Mouse (Mus musculus): ENCODE measurements at regions not wholly inside any gene's neighbourhood (a gene's known extent, or its start where the extent isn't known, plus 50 kb on each side); places are given as distances from the start of the nearest gene placed in this dataset.

GRCm38 (mm10) chr9:68072624-68073023 lies 232.4 kb downstream of the Vps13c start:
- Histone ChIP-seq H3K9me3 (ENCODE audit: control insufficient read depth, low read depth, low read length) (no peaks in the 10 kb centered on the region), H3K4me3 (ENCODE audit: low read depth, low read length) (no peak overlapping the region), H3K9ac (replicated peaks; ENCODE audit: low read depth, low read length) (no peak overlapping the region), H3K27ac (ENCODE audit: low read length) (no peak overlapping the region), H3K36me3 (ENCODE audit: control insufficient read depth, insufficient read depth, low read length) (no peaks in the 10 kb centered on the region), H3K4me2 (replicated peaks; ENCODE audit: low read depth, low read length) (no peak overlapping the region), H3K4me1 (ENCODE audit: control insufficient read depth, insufficient read depth, low read length) (no peaks in the 10 kb centered on the region), H3K27me3 (ENCODE audit: control insufficient read depth, insufficient read depth, low read length) (no peaks in the 10 kb centered on the region)
- 90% methylated on average over 4 of the region's 4 CpGs for WGBS
- no peak for ATAC-seq (ENCODE audit: insufficient number of reproducible peaks, insufficient read depth, low FRiP score, low read depth)

DNA sequence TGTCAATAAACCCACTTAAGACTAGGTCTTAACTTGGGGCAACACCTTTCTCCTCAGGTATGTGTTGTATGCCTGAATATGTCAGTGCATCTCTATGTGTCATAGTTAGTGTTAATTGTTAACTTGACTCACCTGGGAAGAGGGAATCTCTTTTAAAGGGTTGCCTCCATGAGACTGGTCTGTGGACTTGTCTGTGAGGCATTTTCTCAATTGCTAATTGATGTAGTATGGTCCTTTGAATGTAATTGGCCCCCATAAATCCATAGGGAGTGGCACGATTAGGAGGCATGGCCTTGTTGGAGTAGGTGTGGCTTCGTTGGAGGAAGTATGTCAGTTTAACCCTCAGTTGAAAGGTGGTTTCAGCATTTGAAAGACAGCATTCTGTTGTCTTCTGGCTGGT lies 237.1 kb downstream of the Vps13c start:
- Histone ChIP-seq H3K27ac (ENCODE audit: low read length) (no peak overlapping the region), H3K27me3 (ENCODE audit: control insufficient read depth, insufficient read depth, low read length) (no peaks in the 10 kb centered on the region), H3K4me1 (ENCODE audit: control insufficient read depth, insufficient read depth, low read length) (no peaks in the 10 kb centered on the region), H3K4me3 (ENCODE audit: low read depth, low read length) (no peak overlapping the region), H3K36me3 (ENCODE audit: control insufficient read depth, insufficient read depth, low read length) (no peaks in the 10 kb centered on the region), H3K9ac (replicated peaks; ENCODE audit: low read depth, low read length) (no peak overlapping the region), H3K9me3 (ENCODE audit: control insufficient read depth, low read depth, low read length) (no peaks in the 10 kb centered on the region), H3K4me2 (replicated peaks; ENCODE audit: low read depth, low read length) (no peak overlapping the region)
- no peak for ATAC-seq (ENCODE audit: insufficient number of reproducible peaks, insufficient read depth, low FRiP score, low read depth)
- 72% methylated on average over 2 of the region's 2 CpGs for WGBS

- Histone ChIP-seq H3K9me3 (ENCODE audit: control insufficient read depth, low read depth, low read length) (no peaks in the 10 kb centered on the region), H3K27me3 (ENCODE audit: control insufficient read depth, insufficient read depth, low read length) (no peaks in the 10 kb centered on the region), H3K27ac (ENCODE audit: low read length) (no peak overlapping the region), H3K9ac (replicated peaks; ENCODE audit: low read depth, low read length) (no peak overlapping the region), H3K4me1 (ENCODE audit: control insufficient read depth, insufficient read depth, low read length) (no peaks in the 10 kb centered on the region), H3K4me2 (replicated peaks; ENCODE audit: low read depth, low read length) (no peak overlapping the region), H3K36me3 (ENCODE audit: control insufficient read depth, insufficient read depth, low read length) (no peaks in the 10 kb centered on the region), H3K4me3 (ENCODE audit: low read depth, low read length) (no peak overlapping the region)
- no peak for ATAC-seq (ENCODE audit: insufficient number of reproducible peaks, insufficient read depth, low FRiP score, low read depth)
- 85% methylated on average over 4 of the region's 4 CpGs for WGBS
Observed at GRCm38 (mm10) chr9:68083341-68083740, 243.1 kb downstream of the Vps13c start.

DNA sequence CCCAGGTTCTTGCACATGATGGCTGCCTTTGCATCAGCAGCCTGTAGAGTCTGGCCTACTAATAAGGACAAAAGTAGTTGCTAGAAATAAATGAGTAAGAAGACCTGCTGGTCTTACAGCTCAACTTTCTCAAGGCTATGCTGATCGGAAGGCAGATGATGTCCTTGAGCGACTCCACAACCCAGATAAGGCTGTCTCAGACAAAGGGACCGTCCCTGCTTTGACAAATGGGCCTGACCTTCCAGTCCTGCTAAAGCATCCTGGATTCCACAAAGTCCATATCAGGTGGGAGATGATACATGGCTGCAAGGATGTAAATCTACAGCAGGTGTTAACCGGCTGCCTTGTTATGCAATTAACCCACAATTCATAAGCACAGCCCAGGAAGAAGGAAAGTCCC lies 244.8 kb downstream of the Vps13c start:
- ATAC-seq (ENCODE audit: insufficient number of reproducible peaks, insufficient read depth, low FRiP score, low read depth): no peak
- H3K4me1 ChIP-seq (ENCODE audit: control insufficient read depth, insufficient read depth, low read length): no peaks in the 10 kb centered on the region
- H3K27ac ChIP-seq (ENCODE audit: low read length): no peak overlapping the region
- H3K4me3 ChIP-seq (ENCODE audit: low read depth, low read length): no peak overlapping the region
- no peaks in the 10 kb centered on the region for H3K27me3 ChIP-seq (ENCODE audit: control insufficient read depth, insufficient read depth, low read length)
- 59% methylated on average over 4 of the region's 4 CpGs for WGBS
- H3K4me2 ChIP-seq (replicated peaks; ENCODE audit: low read depth, low read length): no peak overlapping the region
- no peaks in the 10 kb centered on the region for H3K36me3 ChIP-seq (ENCODE audit: control insufficient read depth, insufficient read depth, low read length)
- no peak overlapping the region for H3K9ac ChIP-seq (replicated peaks; ENCODE audit: low read depth, low read length)
- H3K9me3 ChIP-seq (ENCODE audit: control insufficient read depth, low read depth, low read length): no peaks in the 10 kb centered on the region

- ATAC-seq (ENCODE audit: insufficient number of reproducible peaks, insufficient read depth, low FRiP score, low read depth): no peak
- H3K9ac ChIP-seq (replicated peaks; ENCODE audit: low read depth, low read length): no peak overlapping the region
- WGBS: 60% methylated on average over 5 of the region's 5 CpGs
- H3K36me3 ChIP-seq (ENCODE audit: control insufficient read depth, insufficient read depth, low read length): no peaks in the 10 kb centered on the region
- H3K9me3 ChIP-seq (ENCODE audit: control insufficient read depth, low read depth, low read length): no peaks in the 10 kb centered on the region
- H3K27ac ChIP-seq (ENCODE audit: low read length): no peak overlapping the region
- no peaks in the 10 kb centered on the region for H3K4me1 ChIP-seq (ENCODE audit: control insufficient read depth, insufficient read depth, low read length)
- H3K4me3 ChIP-seq (ENCODE audit: low read depth, low read length): no peak overlapping the region
- H3K27me3 ChIP-seq (ENCODE audit: control insufficient read depth, insufficient read depth, low read length): no peaks in the 10 kb centered on the region
- H3K4me2 ChIP-seq (replicated peaks; ENCODE audit: low read depth, low read length): no peak overlapping the region
Observed at GRCm38 (mm10) chr9:68094561-68094960, 254.4 kb downstream of the Vps13c start.

- Histone ChIP-seq H3K36me3 (ENCODE audit: control insufficient read depth, insufficient read depth, low read length) (no peaks in the 10 kb centered on the region), H3K9me3 (ENCODE audit: control insufficient read depth, low read depth, low read length) (no peaks in the 10 kb centered on the region), H3K4me2 (replicated peaks; ENCODE audit: low read depth, low read length) (no peak overlapping the region), H3K27me3 (ENCODE audit: control insufficient read depth, insufficient read depth, low read length) (no peaks in the 10 kb centered on the region), H3K27ac (ENCODE audit: low read length) (no peak overlapping the region), H3K9ac (replicated peaks; ENCODE audit: low read depth, low read length) (no peak overlapping the region), H3K4me1 (ENCODE audit: control insufficient read depth, insufficient read depth, low read length) (no peaks in the 10 kb centered on the region), H3K4me3 (ENCODE audit: low read depth, low read length) (no peak overlapping the region)
- no peak for ATAC-seq (ENCODE audit: insufficient number of reproducible peaks, insufficient read depth, low FRiP score, low read depth)
- 75% methylated on average over 9 of the region's 9 CpGs for WGBS
Observed at GRCm38 (mm10) chr9:68109841-68110240, 269.6 kb downstream of the Vps13c start.

- WGBS: 85% methylated on average over 10 of the region's 10 CpGs
- no peak overlapping the region for H3K4me3 ChIP-seq (ENCODE audit: low read depth, low read length)
- no peak overlapping the region for H3K4me2 ChIP-seq (replicated peaks; ENCODE audit: low read depth, low read length)
- H3K36me3 ChIP-seq (ENCODE audit: control insufficient read depth, insufficient read depth, low read length): no peaks in the 10 kb centered on the region
- no peak overlapping the region for H3K9ac ChIP-seq (replicated peaks; ENCODE audit: low read depth, low read length)
- H3K9me3 ChIP-seq (ENCODE audit: control insufficient read depth, low read depth, low read length): no peaks in the 10 kb centered on the region
- H3K27me3 ChIP-seq (ENCODE audit: control insufficient read depth, insufficient read depth, low read length): no peaks in the 10 kb centered on the region
- H3K27ac ChIP-seq (ENCODE audit: low read length): no peak overlapping the region
- H3K4me1 ChIP-seq (ENCODE audit: control insufficient read depth, insufficient read depth, low read length): no peaks in the 10 kb centered on the region
- no peak for ATAC-seq (ENCODE audit: insufficient number of reproducible peaks, insufficient read depth, low FRiP score, low read depth)
Observed at GRCm38 (mm10) chr9:68115151-68115690, 275.0 kb downstream of the Vps13c start.

DNA sequence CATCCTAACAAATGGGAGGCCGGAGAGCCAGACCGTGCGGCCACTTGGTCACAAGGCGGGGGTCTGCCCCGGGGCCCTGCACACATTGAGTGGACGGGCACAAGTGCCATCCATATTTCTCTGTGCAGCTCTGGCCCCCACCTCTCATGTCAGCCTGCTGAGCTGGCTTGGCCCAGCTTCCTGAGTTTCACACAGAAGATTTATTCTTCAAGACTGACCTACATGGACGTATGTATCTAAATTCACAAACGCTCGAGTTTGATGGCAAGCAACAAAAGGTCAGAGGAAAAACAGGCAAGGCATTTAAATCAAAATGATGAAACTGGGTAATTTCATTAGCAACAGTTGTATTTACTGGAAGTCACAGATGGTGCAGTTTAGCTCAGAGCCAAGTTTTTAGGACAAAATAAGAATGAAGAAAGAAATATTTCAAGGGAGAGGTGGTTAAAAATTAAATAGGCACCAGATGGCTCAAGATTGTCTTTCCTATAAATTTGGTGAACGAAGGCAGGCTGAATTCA lies 276.1 kb downstream of the Vps13c start:
- ATAC-seq (ENCODE audit: insufficient number of reproducible peaks, insufficient read depth, low FRiP score, low read depth): no peak
- Histone ChIP-seq H3K4me3 (ENCODE audit: low read depth, low read length) (no peak overlapping the region), H3K36me3 (ENCODE audit: control insufficient read depth, insufficient read depth, low read length) (no peaks in the 10 kb centered on the region), H3K4me2 (replicated peaks; ENCODE audit: low read depth, low read length) (no peak overlapping the region), H3K9ac (replicated peaks; ENCODE audit: low read depth, low read length) (no peak overlapping the region), H3K9me3 (ENCODE audit: control insufficient read depth, low read depth, low read length) (no peaks in the 10 kb centered on the region), H3K27ac (ENCODE audit: low read length) (no peak overlapping the region), H3K27me3 (ENCODE audit: control insufficient read depth, insufficient read depth, low read length) (no peaks in the 10 kb centered on the region), H3K4me1 (ENCODE audit: control insufficient read depth, insufficient read depth, low read length) (no peaks in the 10 kb centered on the region)
- WGBS: 55% methylated on average over 10 of the region's 10 CpGs

GRCm38 (mm10) chr9:68118266-68118665 lies 278.1 kb downstream of the Vps13c start:
- no peaks in the 10 kb centered on the region for H3K9me3 ChIP-seq (ENCODE audit: control insufficient read depth, low read depth, low read length)
- H3K27ac ChIP-seq (ENCODE audit: low read length): no peak overlapping the region
- no peaks in the 10 kb centered on the region for H3K4me1 ChIP-seq (ENCODE audit: control insufficient read depth, insufficient read depth, low read length)
- no peaks in the 10 kb centered on the region for H3K36me3 ChIP-seq (ENCODE audit: control insufficient read depth, insufficient read depth, low read length)
- no peaks in the 10 kb centered on the region for H3K27me3 ChIP-seq (ENCODE audit: control insufficient read depth, insufficient read depth, low read length)
- no peak for ATAC-seq (ENCODE audit: insufficient number of reproducible peaks, insufficient read depth, low FRiP score, low read depth)
- no peak overlapping the region for H3K9ac ChIP-seq (replicated peaks; ENCODE audit: low read depth, low read length)
- 71% methylated on average over 2 of the region's 2 CpGs for WGBS
- H3K4me3 ChIP-seq (ENCODE audit: low read depth, low read length): no peak overlapping the region
- no peak overlapping the region for H3K4me2 ChIP-seq (replicated peaks; ENCODE audit: low read depth, low read length)

Measured in stomach, embryonic 14.5 days (tissue).